Mouse (Mus musculus) adrenal gland (tissue): ENCODE results near the gene Gm20696.

ENCODE experiments used
- intact Hi-C: fragments of 180-260 bp; cut with DNase I; formaldehyde crosslinking; loops from one replicate; pipeline ENCODE4 v1.15.1; 2025

Gm20696 gene

DNA sequence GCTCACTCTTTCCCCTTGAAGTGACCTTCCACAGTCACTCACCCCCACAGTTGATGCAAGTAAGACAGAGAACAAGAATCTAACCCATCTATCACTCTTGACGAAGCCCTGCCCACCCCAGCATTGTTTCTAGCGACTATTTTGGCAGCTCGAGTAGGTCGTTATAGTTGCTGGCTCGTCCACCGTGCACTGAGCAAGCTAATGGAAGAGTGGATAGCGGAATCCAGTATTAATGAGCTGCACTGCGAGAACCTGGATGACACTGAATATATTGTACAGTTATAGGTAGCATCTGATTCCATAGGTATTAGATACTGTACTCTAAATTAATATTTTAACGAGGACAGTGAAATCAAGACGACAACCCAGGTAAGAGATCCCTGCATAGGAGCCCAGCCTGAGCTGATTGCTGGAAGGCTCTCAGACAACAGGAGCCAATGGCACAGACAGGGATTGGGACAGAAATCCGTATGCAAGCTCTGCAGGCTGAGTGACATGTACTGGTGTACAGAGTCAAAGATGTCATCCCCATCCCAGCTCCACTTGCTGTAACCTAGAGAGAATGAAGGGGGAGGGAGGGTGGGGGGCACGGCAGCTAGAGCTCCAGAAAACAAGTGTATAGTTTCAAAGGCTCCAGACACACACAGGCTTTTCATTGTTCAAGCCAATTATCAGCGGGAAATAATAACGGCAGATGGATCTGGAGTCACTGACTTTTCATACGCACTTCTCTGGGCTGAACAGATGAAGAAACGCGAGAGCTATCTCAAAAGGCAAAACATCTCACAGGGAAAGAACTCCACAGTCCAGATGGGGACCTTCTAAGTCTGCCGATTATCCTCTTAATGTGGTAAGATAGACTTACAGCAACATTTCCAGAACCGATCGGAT lies 398.2 kb downstream of the Gm20696 start:
- intact Hi-C loops: no loop called here

DNA sequence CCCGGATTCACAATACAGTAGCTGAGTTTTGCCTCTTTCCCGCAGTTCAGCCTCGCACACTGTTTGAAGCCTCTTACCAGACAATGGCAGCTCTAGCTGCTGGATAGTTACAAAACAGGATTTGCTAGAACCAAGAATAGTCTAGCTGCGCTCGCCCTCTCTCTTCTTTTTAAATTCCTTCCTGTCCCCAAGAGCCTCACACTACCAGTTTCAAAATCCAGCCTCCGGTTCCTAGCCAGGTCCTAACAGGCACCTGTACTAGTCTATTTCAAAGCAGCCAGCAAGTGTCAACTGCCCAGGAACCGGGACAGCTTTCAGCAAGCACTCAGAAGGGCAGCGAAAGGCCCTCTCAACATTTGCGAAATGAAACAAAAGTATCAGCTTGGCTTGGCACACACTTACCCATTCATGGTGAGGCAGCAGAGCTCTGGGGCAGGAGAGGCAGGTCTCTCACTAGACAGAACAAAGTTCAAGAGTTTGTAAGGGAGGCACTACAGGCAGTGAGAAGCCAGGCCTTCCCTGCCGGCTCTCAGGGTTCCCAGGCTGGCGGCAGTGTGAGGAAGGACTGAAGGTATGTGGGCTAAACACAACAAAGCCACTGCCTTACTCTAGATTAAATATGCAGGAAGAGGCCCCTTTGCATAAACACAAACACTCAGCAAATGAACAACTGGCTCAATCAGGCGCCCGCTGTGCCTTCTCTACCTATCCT lies 400.5 kb downstream of the Gm20696 start:
- intact Hi-C loops: no loop called here

DNA sequence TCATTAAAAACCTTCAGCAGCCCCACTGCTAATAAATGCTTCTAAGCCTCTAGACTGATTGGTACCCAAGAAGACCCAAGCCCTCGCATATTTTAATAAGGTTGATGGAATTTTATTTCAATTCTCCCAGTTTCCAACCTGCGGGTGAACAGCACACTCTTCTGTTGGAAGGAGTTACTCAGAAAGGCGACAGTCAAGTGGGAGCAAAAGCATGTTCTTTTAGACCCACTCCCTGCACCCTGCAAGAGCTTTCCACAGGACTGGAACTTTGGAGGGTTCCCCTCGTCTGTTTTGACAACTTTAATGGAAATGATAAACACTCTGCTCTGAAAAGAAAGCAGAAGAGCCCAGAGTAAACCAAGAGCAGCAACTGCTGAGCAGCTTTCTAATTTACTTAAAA lies 401.4 kb downstream of the Gm20696 start:
- intact Hi-C loops: no loop called here

DNA sequence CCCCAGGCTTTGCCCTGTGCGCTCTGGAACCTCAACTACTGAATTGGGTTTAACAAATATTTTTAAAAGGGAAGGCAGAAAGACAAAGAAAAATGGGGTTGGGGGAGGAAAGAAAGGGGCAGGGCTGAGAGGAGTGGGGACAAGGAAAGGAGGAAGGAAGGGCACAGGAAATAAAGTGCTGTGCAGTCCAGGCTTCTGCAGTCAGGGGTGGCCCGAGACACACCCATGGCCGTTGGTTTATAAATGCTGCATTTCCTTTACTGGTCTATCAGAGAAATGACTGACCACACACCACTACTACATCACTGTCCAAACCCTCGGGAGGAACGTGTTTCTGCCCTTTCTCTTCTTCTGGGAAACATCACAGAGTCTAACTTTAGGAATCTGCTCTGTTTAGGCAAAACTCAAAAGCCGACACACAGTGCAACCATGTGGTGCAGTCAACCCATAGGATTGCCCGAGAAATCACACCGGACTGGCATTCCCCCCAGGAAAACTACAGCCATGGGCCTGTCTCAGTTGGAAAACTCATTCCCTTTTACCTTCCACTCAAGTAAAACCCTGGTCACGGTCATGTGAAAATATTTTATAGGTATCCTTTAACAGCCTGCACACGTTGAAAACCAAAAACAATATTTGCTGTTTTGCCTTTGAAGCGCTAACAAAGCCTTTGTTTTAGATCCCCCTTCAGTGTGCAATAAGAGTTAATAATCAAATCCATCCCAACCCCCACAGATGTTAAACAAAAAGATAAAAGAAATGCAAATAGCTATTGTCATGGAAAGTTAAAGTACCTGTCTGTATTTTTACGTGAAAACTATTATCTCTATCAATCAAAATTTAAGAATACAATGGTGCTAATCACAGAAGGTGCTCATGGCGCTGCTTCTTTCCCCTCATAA lies 402.2 kb downstream of the Gm20696 start:
- intact Hi-C loops: no loop called here

DNA sequence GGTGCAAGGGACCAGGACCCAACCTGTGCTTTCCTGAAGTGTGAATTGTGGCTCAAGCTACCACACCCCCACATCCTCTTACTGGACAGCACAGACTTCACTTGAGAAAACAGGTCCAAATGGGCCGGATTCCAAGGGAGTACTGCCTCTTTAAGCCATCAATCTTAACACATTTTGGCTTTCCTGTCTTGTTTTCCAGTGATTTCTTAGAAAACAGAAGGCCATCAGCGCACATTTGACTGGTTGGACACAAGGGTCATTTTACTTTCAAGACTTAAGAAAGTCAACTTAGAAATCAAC lies 402.8 kb downstream of the Gm20696 start:
- intact Hi-C loops: no loop called here

DNA sequence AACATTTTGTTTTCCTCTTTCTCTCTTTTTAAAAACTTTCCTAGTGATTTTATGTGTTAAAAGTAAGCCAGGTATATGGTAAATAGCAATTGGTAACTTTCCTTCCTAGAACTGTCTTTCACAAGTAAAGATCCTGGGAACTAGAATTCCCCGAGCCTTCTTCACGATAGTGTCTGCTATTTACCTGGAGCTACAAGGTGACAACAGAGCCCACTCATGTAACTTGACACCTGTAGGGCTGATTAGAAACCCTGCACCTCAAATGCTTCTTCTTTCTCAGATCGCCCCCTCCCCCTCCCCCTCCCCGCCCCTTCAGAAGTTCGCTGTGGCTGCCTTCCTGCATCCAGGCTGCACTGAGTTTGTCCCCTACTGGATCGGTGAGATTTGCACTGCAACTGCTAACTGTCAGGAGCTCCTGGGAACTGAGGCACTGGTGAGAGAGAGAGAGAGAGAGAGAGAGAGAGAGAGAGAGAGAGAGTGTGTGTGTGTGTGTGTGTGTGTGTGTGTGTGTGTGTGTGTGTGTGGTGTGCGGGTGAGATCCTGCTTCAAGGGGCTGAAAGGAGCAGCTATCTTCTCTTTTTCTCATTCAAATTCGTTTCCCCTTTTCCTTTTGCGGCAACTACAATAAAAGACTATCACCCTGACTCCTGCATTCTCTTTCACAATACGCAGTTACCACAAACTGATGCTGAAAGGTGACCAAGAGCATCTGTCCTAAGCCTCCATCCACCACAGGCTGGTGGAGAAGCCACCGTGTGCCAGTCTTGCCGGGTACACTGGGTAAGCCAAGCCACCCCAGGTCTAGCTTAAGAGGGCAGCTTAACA lies 403.3 kb downstream of the Gm20696 start:
- intact Hi-C loops: no loop called here

DNA sequence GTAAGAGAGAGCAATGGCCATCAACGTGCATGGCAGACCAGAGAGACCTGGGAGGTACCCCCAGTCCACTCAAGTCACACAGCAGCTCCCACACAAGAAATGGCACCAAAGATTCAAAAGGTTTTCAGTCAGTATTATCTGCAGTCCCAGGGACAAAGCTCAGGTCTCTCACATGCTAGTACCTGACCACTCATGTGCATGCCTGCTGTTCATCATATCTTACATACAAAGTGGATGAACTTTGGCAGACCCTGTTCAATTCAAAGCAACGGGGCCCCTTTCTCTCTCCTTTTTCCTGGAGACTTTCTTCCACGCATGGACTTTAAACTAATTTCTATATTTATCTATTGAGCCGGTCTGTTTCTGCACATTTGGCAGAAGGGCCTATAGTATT lies 404.9 kb downstream of the Gm20696 start:
- intact Hi-C loops: no loop called here

DNA sequence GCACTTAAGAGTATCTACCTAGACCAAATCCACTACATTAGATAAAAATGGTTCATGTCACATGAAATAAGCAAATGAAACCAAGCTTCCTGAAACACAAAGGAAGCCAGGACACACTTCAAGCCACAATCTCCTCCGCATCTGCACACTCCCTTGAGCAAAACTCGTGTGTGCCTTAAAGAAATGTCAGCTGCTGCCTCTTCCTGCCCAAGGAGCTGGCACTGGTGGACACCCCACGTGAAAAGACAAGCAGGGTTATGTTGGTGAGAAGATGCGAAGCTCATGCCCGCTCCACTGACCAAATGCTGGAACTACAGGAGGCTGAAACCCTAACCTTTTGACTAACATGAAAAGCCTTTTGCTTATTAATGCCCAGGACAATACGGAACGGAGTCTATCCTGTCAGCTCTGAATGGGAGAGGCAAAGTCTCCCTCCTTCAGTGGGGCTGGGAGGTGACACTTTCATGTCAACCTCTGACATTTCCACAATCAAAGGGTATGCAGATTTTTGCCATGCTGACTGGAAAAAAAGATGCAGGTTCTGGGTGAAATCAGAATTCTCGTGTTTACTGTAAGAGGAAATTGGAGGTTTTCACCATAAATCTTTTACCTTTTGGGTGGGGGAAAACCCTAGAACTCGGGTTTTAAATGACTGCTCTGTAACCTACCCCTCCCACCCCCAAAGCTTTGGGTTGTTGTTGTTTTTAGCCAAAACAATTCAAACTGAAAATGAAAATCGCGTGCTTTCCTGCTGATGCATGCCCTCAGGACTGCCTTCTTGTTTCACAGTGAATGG lies 405.5 kb downstream of the Gm20696 start:
- intact Hi-C loops: no loop called here

DNA sequence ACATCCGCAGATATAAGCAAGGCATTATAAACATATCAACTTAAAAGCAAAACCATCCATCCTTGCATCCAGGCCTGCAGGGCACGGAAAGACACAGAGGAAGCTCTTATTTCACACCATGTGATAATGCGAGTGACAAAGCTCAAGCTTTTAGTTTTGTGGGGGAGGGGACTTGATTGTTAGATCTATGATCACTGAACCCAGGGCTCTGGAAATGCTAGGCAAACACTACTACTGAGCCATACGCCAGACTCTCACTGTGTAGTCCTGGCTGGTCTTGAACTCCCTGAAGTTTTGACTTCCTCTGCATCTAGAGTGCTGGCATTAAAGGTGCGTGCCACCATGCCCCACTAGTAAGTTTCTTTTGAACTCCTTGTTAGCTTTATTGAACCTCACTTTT lies 408.3 kb downstream of the Gm20696 start:
- intact Hi-C loops: no loop called here

DNA sequence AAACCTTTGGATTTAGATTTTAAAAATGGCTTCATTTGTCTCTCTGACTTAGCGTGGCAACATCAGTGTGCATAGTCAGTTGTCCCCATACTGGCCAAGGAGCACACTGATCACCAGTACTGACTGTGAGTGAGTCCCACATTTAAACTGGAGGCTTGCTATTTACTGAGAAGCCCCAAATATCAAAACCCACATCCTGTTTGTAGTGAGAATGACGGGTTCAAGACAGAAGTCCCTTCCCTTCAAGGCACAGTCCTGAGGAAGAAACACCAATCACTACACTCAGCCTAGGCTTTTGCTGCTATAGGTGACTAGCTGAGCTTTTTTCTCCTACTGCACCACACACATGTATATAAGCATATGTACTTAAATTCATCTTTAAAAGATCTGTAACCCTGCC lies 408.9 kb downstream of the Gm20696 start:
- intact Hi-C loops: no loop called here

DNA sequence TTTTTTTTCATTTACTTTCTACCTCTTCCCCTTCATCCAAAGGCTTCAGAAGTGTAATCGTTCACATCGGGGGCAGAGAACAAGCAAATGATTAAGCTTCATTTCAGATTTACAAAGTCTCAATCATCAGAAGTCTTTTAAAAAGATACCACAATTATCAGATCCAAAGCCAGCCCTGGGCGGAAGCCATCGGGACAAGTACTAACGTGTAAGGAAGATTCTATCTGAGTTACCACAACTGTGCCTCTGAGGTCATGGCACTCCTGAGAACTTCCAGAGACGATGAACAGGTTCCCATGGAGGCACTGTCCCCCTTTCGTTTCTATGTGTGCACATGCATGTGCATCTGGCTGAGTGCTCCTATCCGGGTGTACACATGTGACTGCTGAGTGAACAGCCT lies 413.3 kb downstream of the Gm20696 start:
- intact Hi-C loops: no loop called here

DNA sequence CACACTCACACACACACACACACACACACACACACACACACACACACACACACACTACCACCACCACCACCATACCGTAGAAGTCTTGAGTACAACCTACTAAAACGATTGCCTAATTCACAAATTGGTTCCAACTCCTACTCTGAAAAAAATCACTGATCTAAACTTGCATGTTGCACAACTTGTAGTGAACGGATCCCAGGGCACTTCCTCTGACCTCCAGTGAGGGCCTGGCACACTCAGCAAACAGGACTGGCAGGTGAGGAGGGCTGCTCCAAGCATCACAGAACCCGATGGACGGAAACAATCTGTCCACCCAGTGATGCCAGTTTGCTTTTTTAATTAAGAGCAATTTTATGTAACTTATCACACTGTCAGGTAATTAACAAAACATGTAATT lies 413.8 kb downstream of the Gm20696 start:
- intact Hi-C loops: no loop called here

DNA sequence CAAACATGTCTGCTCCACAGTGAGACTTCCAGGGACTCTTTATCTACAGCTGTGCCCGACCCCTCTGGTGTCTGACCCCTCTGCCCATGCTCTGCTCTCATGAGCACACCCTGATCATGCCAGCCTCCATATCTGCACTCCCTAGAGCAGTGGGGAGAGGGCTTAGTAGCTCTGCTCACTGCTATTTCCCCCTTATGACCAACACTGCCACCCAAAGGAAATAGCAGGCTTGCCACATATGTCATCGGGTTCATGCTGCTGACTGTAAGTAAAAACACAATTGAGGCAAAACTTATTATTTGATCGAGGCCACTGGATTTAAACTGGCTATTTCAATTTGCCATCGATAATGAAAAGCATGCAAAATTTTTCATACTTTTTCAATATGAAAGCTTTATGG lies 414.7 kb downstream of the Gm20696 start:
- intact Hi-C loops: no loop called here

DNA sequence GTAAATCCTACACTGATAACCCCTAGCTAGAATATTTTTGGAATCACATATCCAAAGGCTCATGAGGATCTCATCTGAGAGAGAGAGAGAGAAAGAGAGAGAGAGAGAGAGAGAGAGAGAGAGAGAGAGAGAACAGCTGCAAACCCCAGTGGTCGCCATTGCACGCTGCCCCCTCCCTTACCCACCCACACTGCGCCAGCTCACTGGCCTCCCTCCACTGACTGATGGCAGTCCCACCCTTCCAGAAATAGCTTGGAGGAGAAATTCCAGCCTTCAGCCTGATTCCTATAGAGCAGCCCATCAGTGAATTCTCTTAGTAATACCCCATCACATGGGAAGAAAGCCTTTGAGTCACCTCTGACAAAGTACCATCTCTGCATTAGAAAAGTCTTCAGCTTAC lies 415.4 kb downstream of the Gm20696 start:
- intact Hi-C loops: no loop called here

DNA sequence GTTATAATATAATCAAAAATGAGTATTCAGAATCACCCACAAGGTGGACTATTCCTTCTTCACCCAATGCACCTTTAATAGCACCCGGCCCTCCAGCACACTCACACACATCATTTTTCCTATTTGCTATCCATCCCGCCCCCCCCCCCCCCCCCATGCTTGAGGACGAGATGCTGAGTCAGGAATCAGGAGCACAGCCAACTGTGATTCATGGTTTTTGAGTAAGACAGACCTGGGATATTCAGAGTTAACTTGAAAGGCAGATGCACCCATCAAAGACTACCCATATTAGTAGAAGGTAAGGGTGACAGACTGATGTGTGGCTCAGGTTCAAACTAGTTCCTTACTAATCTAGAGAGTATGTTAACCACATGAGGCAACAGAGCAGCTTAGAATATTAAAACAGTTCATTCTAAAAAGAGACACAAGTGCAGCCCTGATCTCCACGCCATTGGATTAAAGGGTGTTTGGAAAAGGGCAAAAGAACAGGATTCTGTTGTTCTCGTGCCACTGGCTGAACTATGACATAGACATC lies 417.0 kb downstream of the Gm20696 start:
- intact Hi-C loops: no loop called here

DNA sequence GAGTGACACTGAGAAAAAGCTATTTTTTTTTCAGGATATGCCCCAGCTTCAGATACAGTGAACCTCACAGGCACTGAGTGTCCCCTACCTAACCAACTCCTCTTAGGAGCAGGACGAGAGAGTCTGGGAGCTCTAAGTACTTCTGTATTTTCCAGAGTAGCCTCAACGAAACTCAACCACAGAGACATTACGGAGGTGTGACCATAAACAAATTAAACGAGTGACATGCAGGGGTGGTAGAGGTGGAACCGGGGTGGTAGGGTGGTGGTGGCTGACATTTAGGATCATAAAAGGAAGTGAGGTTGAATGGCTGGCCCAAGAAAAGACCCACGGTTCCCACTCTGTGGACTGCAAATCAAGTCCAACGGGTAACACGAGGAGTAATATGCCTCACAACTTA lies 418.2 kb downstream of the Gm20696 start:
- intact Hi-C loops: no loop called here

DNA sequence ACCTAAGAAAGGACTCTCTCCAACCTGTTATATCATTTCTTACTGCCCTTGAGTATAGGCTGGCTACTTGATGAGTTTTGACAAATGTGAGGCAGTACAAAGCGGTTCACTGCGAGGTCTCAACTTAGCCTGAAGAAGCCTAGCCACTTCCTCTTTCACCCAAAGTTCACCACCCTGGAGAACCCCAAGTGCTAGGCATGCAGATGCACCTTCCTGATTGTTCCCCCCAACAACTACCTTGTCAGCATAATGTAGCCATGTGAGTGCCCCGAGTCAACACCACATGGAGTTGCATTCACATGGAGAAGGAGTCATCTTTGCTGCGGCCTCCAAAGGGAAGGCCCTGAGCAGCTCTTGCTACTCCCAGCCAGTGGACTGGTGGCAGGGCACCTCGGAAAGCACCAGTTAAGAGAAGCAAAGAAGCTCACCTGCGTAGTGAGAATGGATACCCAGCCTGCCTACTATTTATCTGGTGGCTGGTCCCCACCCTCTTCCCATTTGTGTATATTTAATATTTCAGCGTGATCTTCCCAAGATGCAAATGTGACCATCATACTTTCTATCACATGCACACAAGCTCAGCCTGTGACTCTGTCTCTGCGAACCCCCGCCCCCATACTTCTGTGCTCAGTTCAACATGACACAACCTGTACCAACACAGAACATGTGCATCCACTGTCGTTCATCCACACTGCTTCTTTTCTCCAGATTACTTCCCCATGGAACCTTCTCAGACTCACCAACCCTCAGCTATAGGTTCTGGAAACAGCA lies 424.8 kb downstream of the Gm20696 start:
- intact Hi-C loops: no loop called here

DNA sequence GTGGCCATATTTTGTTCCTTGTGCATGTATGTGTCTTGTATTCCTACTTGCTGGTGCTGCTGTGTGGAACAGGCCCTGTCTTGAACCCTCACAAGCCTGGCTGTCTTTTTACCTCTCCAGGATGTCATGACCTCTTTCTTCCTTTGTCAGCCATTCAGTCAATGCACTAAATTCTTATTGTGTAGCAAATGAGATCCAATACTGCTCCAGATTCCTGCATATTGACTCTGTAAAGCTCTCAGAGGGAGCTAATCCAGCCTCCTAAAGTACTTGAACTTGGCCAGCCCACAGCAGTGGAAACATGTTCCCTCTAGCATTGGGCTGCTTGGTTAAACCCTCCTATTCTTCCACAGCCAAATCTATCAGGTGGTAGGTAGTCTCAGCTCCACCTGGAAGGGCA lies 425.8 kb downstream of the Gm20696 start:
- intact Hi-C loops: no loop called here

DNA sequence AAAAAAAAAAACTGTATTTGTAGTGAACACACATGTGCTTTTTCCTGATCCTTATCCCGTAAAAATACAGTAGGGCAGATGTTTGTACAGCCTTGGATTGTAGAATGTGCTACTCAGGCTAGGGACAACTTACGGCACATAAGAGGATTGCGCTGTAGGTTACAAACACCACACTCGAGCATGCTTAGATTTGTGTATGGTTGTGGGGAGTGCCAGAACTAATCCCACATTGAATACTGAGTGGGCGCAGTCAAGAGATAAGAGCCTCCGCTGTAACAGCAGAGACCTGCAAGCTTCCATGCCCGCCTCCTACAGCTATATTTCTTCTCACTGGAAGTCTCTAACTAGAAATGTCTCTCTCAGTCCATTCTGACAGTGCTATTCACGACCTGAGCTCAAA lies 431.0 kb downstream of the Gm20696 start:
- intact Hi-C loops: no loop called here
